Comparison of ENCODE assay signal across 8 mouse cellular contexts in genomic region chr17:83873363-83874141, GRCm38 (mm10). TPM values are rescaled to one million over a fixed set of nuclear protein-coding genes. Genes with fewer than 3 reads are reported as not detected.
DNase-seq lines count a peak whose midpoint lies in the region; ATAC-seq and TF ChIP-seq lines count a peak whose summit lies in the region.

No protein-coding gene starts in this region.

- ATAC-seq in stomach, embryonic 16.5 days (ENCODE audit: insufficient read depth, low FRiP score) = peak; percentile 77
- no peak for ATAC-seq in forebrain, embryonic 14.5 days
- ATAC-seq in forebrain, postnatal 0 days = no peak

- H3K4me2 ChIP-seq in stomach, embryonic 16.5 days (ENCODE audit: low read depth, low read length) = no peak overlapping the region
- no peak overlapping the region; the same call in 1 of the 2 replicates for H3K4me2 ChIP-seq in forebrain, embryonic 14.5 days (ENCODE audit: low read length)
- no peak overlapping the region for H3K4me2 ChIP-seq in forebrain, postnatal 0 days (ENCODE audit: low read depth)

- no peaks in the 10 kb centered on the region; the same call in 1 of the 2 replicates for H3K9me3 ChIP-seq in stomach, embryonic 16.5 days (replicated peaks; ENCODE audit: control insufficient read depth, low read length)
- H3K9me3 ChIP-seq in forebrain, embryonic 14.5 days (replicated peaks; ENCODE audit: control insufficient read depth, low read length) = no peaks in the 10 kb centered on the region
- no peaks in the 10 kb centered on the region for H3K9me3 ChIP-seq in forebrain, postnatal 0 days (ENCODE audit: low read length)

- no peaks in the 10 kb centered on the region for H3K36me3 ChIP-seq in stomach, embryonic 16.5 days (ENCODE audit: control insufficient read depth, insufficient read depth, low read length)
- H3K36me3 ChIP-seq in forebrain, embryonic 14.5 days (ENCODE audit: control insufficient read depth, insufficient read depth, low read length) = no peaks in the 10 kb centered on the region
- no peaks in the 10 kb centered on the region for H3K36me3 ChIP-seq in forebrain, postnatal 0 days (ENCODE audit: insufficient read depth)

- peak overlapping the region; percentile 91 for H3K27ac ChIP-seq in stomach, embryonic 16.5 days (ENCODE audit: low read length)
- H3K27ac ChIP-seq in forebrain, embryonic 14.5 days (ENCODE audit: low read depth, low read length) = no peak overlapping the region
- H3K27ac ChIP-seq in forebrain, postnatal 0 days (ENCODE audit: low read depth, low read length) = no peak overlapping the region

- H3K4me3 ChIP-seq in stomach, embryonic 16.5 days (replicated peaks; ENCODE audit: low read length) = no peak overlapping the region
- no peak overlapping the region for H3K4me3 ChIP-seq in forebrain, embryonic 14.5 days (ENCODE audit: low read depth, low read length)
- H3K4me3 ChIP-seq in forebrain, postnatal 0 days (ENCODE audit: low read depth, low read length) = no peak overlapping the region

- peak; percentile 72 for DNase-seq in urinary bladder, postnatal 14 days (ENCODE audit: low spot score)
- DNase-seq in urinary bladder, adult 2 months (ENCODE audit: low spot score) = no peak
- DNase-seq in heart, adult 8-10 months (ENCODE audit: low spot score) = peak; percentile 81
- DNase-seq in kidney, postnatal 4 days = peak; percentile 70 to 80
- DNase-seq in cerebellum, adult 8-10 months = no peak
- DNase-seq in forebrain, embryonic 14.5 days (ENCODE audit: low spot score) = no peak
- no peak for DNase-seq in forebrain, postnatal 0 days

- peaks cover 13% of the 10 kb centered on the region; the same call in 1 of the 2 replicates for H3K4me1 ChIP-seq in stomach, embryonic 16.5 days (ENCODE audit: control insufficient read depth, insufficient read depth, low read length)
- no peaks in the 10 kb centered on the region for H3K4me1 ChIP-seq in forebrain, embryonic 14.5 days (ENCODE audit: control insufficient read depth, insufficient read depth, low read length)
- no peaks in the 10 kb centered on the region for H3K4me1 ChIP-seq in forebrain, postnatal 0 days (ENCODE audit: insufficient read depth)

- 54% methylated on average over 19 of the region's 19 CpGs for WGBS in stomach, embryonic 16.5 days
- WGBS in forebrain, embryonic 14.5 days = 79% methylated on average over 19 of the region's 19 CpGs
- WGBS in forebrain, postnatal 0 days = 70% methylated on average over 19 of the region's 19 CpGs

- peak overlapping the region; percentile 36; the same call in 1 of the 2 replicates for H3K9ac ChIP-seq in stomach, embryonic 16.5 days (ENCODE audit: low read length)
- H3K9ac ChIP-seq in forebrain, embryonic 14.5 days (ENCODE audit: low read length) = no peak overlapping the region
- no peak overlapping the region for H3K9ac ChIP-seq in forebrain, postnatal 0 days

- no peak for TF ChIP-seq CTCF in forebrain, postnatal 0 days (IDR thresholded peaks at IDR 0.05; ENCODE audit: low read depth)

- no peaks in the 10 kb centered on the region for H3K27me3 ChIP-seq in stomach, embryonic 16.5 days (ENCODE audit: control insufficient read depth, insufficient read depth, low read length)
- H3K27me3 ChIP-seq in forebrain, embryonic 14.5 days (replicated peaks; ENCODE audit: control insufficient read depth, insufficient read depth, low read length) = no peaks in the 10 kb centered on the region
- H3K27me3 ChIP-seq in forebrain, postnatal 0 days (ENCODE audit: insufficient read depth, low read length) = no peaks in the 10 kb centered on the region

RNA-seq across cellular contexts. Expression of gene Haao, which starts 25.8 kb away (rescaled TPM):
- 0.69 and 0.81 TPM in 2 replicates for polyA plus RNA-seq in urinary bladder, adult 2 months (2012; rRNA removed)
- under 1 TPM in 1 of 4 experiments, not detected in 3; 0.56 TPM for total RNA-seq in heart, adult 8-10 months (2022)
- 4.0 and 4.1 TPM in 2 replicates for polyA plus RNA-seq in stomach, embryonic 16.5 days (2015; fragmentation: Nextera tagmentation; extraction: Ambion mirVana)
- polyA plus RNA-seq in forebrain, embryonic 14.5 days (2014; fragmentation: Nextera tagmentation; extraction: Ambion mirVana) = 0.53 TPM in 1 of 2 replicates, not detected in the other
- not detected in 2 replicates for total RNA-seq in forebrain, postnatal 0 days (2014; rRNA removed)
- polyA plus RNA-seq in forebrain, postnatal 0 days (2015; fragmentation: Nextera tagmentation; extraction: Ambion mirVana) = not detected in 2 replicates

Comparison
In these comparisons a context has a peak if more than half of its experiments do, and no peak if none do; other contexts are left out.
1. DNase-seq: peak in urinary bladder, postnatal 14 days (single experiment), heart, adult 8-10 months (single experiment) and kidney, postnatal 4 days (2 of 2); none in urinary bladder, adult 2 months (single experiment), cerebellum, adult 8-10 months (single experiment), forebrain, embryonic 14.5 days (single experiment) and forebrain, postnatal 0 days (single experiment).